In genomic region chr1:59878098-59878497, GRCm38 (mm10) we compare ENCODE assay signal across 23 mouse cellular contexts. TPM values are rescaled to one million over a fixed set of nuclear protein-coding genes. Genes with fewer than 3 reads are reported as not detected.
A peak's percentile ranks its signal among the peaks of the same experiment; 100 is the strongest.
DNase-seq lines count a peak whose midpoint lies in the region; ATAC-seq and TF ChIP-seq lines count a peak whose summit lies in the region.
"Had no signal": no experiment of that assay in that cellular context is flagged by ENCODE, and none has a peak within 500 bp of the region (broad histone marks: within the 10 kb centered on the region; RNA-seq: fewer than 3 reads in every experiment).

No protein-coding gene starts in this region.

- H3K9me3 ChIP-seq in heart, embryonic 12.5 days (replicated peaks), result no peaks in the 10 kb centered on the region
- H3K9me3 ChIP-seq in heart, embryonic 15.5 days (replicated peaks), result no peaks in the 10 kb centered on the region
- H3K9me3 ChIP-seq: forebrain, embryonic 10.5 days; forebrain, embryonic 13.5 days; heart, embryonic 10.5 days; hindbrain, embryonic 12.5 days; hindbrain, embryonic 15.5 days; kidney, embryonic 15.5 days had no signal

- peak overlapping the region; percentile 61 for H3K27ac ChIP-seq in heart, embryonic 12.5 days (ENCODE audit: poor library complexity, severe bottlenecking)
- H3K27ac ChIP-seq in heart, embryonic 15.5 days, result peak overlapping the region; percentile 69
- H3K27ac ChIP-seq in thymus, adult 2 months (ENCODE audit: control insufficient read depth, insufficient read depth, low read length), result no peak overlapping the region
- H3K27ac ChIP-seq: forebrain, embryonic 10.5 days; forebrain, embryonic 13.5 days; heart, embryonic 10.5 days; hindbrain, embryonic 12.5 days; hindbrain, embryonic 15.5 days; kidney, embryonic 15.5 days had no signal

- H3K9ac ChIP-seq in heart, embryonic 12.5 days, result no peak overlapping the region
- H3K9ac ChIP-seq in heart, embryonic 15.5 days, result no peak overlapping the region
- H3K9ac ChIP-seq: forebrain, embryonic 13.5 days; hindbrain, embryonic 12.5 days; hindbrain, embryonic 15.5 days; kidney, embryonic 15.5 days had no signal

- no peaks in the 10 kb centered on the region for H3K27me3 ChIP-seq in heart, embryonic 12.5 days (replicated peaks)
- no peaks in the 10 kb centered on the region for H3K27me3 ChIP-seq in heart, embryonic 15.5 days
- no peaks in the 10 kb centered on the region for H3K27me3 ChIP-seq in thymus, adult 2 months (ENCODE audit: control insufficient read depth, insufficient read depth, low read length)
- H3K27me3 ChIP-seq: forebrain, embryonic 13.5 days; hindbrain, embryonic 12.5 days; hindbrain, embryonic 15.5 days; kidney, embryonic 15.5 days had no signal

- H3K36me3 ChIP-seq in heart, embryonic 12.5 days, result peaks cover 16% of the 10 kb centered on the region
- 0 out of 2 replicates have a peak, but pooled peaks cover 4% of the 10 kb centered on the region for H3K36me3 ChIP-seq in heart, embryonic 15.5 days
- no peaks in the 10 kb centered on the region for H3K36me3 ChIP-seq in thymus, adult 2 months (ENCODE audit: control insufficient read depth, insufficient read depth, low read length)

- 58% methylated on average over 7 of the region's 7 CpGs for WGBS in heart, embryonic 12.5 days
- whole genome bisulfite sequencing in heart, embryonic 15.5 days, result 56% methylated on average over 7 of the region's 7 CpGs
- 37% methylated on average over 7 of the region's 7 CpGs for WGBS in thymus, adult 2 months

- peak overlapping the region; percentile 2; the same call in 1 of the 2 replicates for H3K4me2 ChIP-seq in heart, embryonic 12.5 days
- peak overlapping the region; percentile 9; the same call in 1 of the 2 replicates for H3K4me2 ChIP-seq in heart, embryonic 15.5 days
- H3K4me2 ChIP-seq: forebrain, embryonic 13.5 days; hindbrain, embryonic 12.5 days; hindbrain, embryonic 15.5 days; kidney, embryonic 15.5 days had no signal

- no peak for DNase-seq in heart, adult 9 months (ENCODE audit: low spot score in 2 of 2)
- DNase-seq in heart, postnatal 4 days, result no peak
- peak; percentile 19 for DNase-seq in thymus, postnatal 0 days (ENCODE audit: low spot score)
- no peak for DNase-seq in thymus, adult 2 months
- no peak for DNase-seq in adrenal gland, postnatal 36 days
- DNase-seq: adrenal gland, adult 2 months; adrenal gland, postnatal 14 days; cerebellum, adult 18-20 months; cerebellum, adult 9-10 months; cerebellum, postnatal 14 days; gastrocnemius, postnatal 25 days; kidney, adult 8-10 months had no signal

- TF ChIP-seq CTCF in thymus, adult 2 months (IDR thresholded peaks at IDR 0.05; ENCODE audit: borderline replicate concordance, control insufficient read depth, extremely low read depth, insufficient read depth, low read length, poor library complexity), result no peak

- H3K4me1 ChIP-seq in heart, embryonic 12.5 days (replicated peaks), result peaks cover 19% of the 10 kb centered on the region; the same call in 1 of the 2 replicates
- H3K4me1 ChIP-seq in heart, embryonic 15.5 days (replicated peaks), result peaks cover 11% of the 10 kb centered on the region
- no peaks in the 10 kb centered on the region for H3K4me1 ChIP-seq in thymus, adult 2 months (replicated peaks; ENCODE audit: control insufficient read depth, insufficient read depth, low read length)
- H3K4me1 ChIP-seq: forebrain, embryonic 10.5 days; forebrain, embryonic 13.5 days; heart, embryonic 10.5 days; hindbrain, embryonic 12.5 days; hindbrain, embryonic 15.5 days; kidney, embryonic 15.5 days had no signal

- H3K4me3 ChIP-seq in heart, embryonic 12.5 days, result no peak overlapping the region
- H3K4me3 ChIP-seq in heart, embryonic 15.5 days, result no peak overlapping the region
- H3K4me3 ChIP-seq in thymus, adult 2 months (ENCODE audit: control insufficient read depth, insufficient read depth, low read length), result no peak overlapping the region
- H3K4me3 ChIP-seq: forebrain, embryonic 10.5 days; forebrain, embryonic 13.5 days; heart, embryonic 10.5 days; hindbrain, embryonic 12.5 days; hindbrain, embryonic 15.5 days; kidney, embryonic 15.5 days had no signal

- no peak for TF ChIP-seq POLR2A in thymus, adult 2 months (IDR thresholded peaks at IDR 0.05; ENCODE audit: control insufficient read depth, extremely low read depth, insufficient read depth, low read length, poor library complexity)

- no peak for ATAC-seq in heart, embryonic 12.5 days (ENCODE audit: insufficient number of reproducible peaks, low FRiP score)
- no peak; the same call in 1 of the 2 replicates for ATAC-seq in heart, embryonic 15.5 days (replicated peaks; ENCODE audit: insufficient number of reproducible peaks, insufficient read depth, low FRiP score, low read depth)
- ATAC-seq: CD4-positive, CD25-positive, alpha-beta regulatory T cell, adult 4 months; forebrain, embryonic 13.5 days; forebrain, embryonic 16.5 days; intestine, postnatal 0 days had no signal

RNA-seq across cellular contexts. Expression of gene Fam117b, which starts 34.7 kb away (rescaled TPM):
- 6.6 and 7.8 TPM in 2 replicates for polyA plus RNA-seq in heart, embryonic 12.5 days (2016; fragmentation: Nextera tagmentation; extraction: Ambion mirVana)
- polyA plus RNA-seq in heart, embryonic 15.5 days (2015; fragmentation: Nextera tagmentation; extraction: Ambion mirVana), result 3.8 and 4.8 TPM in 2 replicates
- total RNA-seq in heart, postnatal 4 days (2021), result 10 to 100 TPM; 12.1 to 13.1 TPM
- polyA plus RNA-seq in thymus, postnatal 0 days (2015; fragmentation: Nextera tagmentation; extraction: Ambion mirVana), result 4.8 and 5.9 TPM in 2 replicates
- 9.7 and 13.2 TPM in 2 replicates for polyA plus RNA-seq in thymus, adult 2 months (2012; rRNA removed)
- total RNA-seq in adrenal gland, postnatal 36 days (2021), result 10 to 100 TPM; 34.8 to 59.8 TPM
